Mouse (Mus musculus): ENCODE results near the gene Nif3l1. TPM values are rescaled to one million over a fixed set of nuclear protein-coding genes. Genes with fewer than 3 reads are reported as not detected.
A peak's percentile ranks its signal among the peaks of the same experiment; 100 is the strongest.

Gene Nif3l1
- polyA plus RNA-seq, 1 experiment, result 43.0 TPM

GRCm38 (mm10) chr1:58444691-58445090 lies 260 bp upstream of the Nif3l1 start:
- TF ChIP-seq CTCF (IDR thresholded peaks at IDR 0.05; ENCODE audit: low read depth, low read length), result no peak
- TF ChIP-seq POLR2A (IDR thresholded peaks at IDR 0.05; ENCODE audit: insufficient read depth, low read length), result no peak
- no peak for TF ChIP-seq EP300 (IDR thresholded peaks at IDR 0.05; ENCODE audit: insufficient read depth, low read depth, low read length)
- Histone ChIP-seq H3K9ac (ENCODE audit: low read depth, poor library complexity, severe bottlenecking) (peak overlapping the region; percentile 66), H3K4me1 (ENCODE audit: control insufficient read depth, insufficient read depth, low read length) (no peaks in the 10 kb centered on the region), H3K27me3 (ENCODE audit: control insufficient read depth, insufficient read depth, low read length, poor library complexity, severe bottlenecking) (no peaks in the 10 kb centered on the region), H3K27ac (ENCODE audit: insufficient read depth, low read length) (peak overlapping the region; percentile 66; the same call in 1 of the 2 replicates), H3K36me3 (ENCODE audit: control insufficient read depth, insufficient read depth, low read length, poor library complexity, severe bottlenecking) (peaks cover 12% of the 10 kb centered on the region), H3K9me3 (replicated peaks; ENCODE audit: control insufficient read depth, insufficient read depth, low read length, poor library complexity, severe bottlenecking) (no peaks in the 10 kb centered on the region), H3K4me3 (ENCODE audit: low read depth, low read length) (peak overlapping the region; percentile 95)

- TF ChIP-seq EP300 (IDR thresholded peaks at IDR 0.05; ENCODE audit: insufficient read depth, low read depth, low read length) (no peak), CTCF (IDR thresholded peaks at IDR 0.05; ENCODE audit: low read depth, low read length) (no peak), POLR2A (IDR thresholded peaks at IDR 0.05; ENCODE audit: insufficient read depth, low read length) (no peak)
- Histone ChIP-seq H3K27me3 (ENCODE audit: control insufficient read depth, insufficient read depth, low read length, poor library complexity, severe bottlenecking) (no peaks in the 10 kb centered on the region), H3K9me3 (replicated peaks; ENCODE audit: control insufficient read depth, insufficient read depth, low read length, poor library complexity, severe bottlenecking) (no peaks in the 10 kb centered on the region), H3K9ac (ENCODE audit: low read depth, poor library complexity, severe bottlenecking) (peak overlapping the region; percentile 66), H3K4me1 (ENCODE audit: control insufficient read depth, insufficient read depth, low read length) (no peaks in the 10 kb centered on the region), H3K36me3 (ENCODE audit: control insufficient read depth, insufficient read depth, low read length, poor library complexity, severe bottlenecking) (peaks cover 8% of the 10 kb centered on the region), H3K27ac (ENCODE audit: insufficient read depth, low read length) (peak overlapping the region; percentile 36; the same call in 1 of the 2 replicates), H3K4me3 (ENCODE audit: low read depth, low read length) (peak overlapping the region; percentile 95)
These were observed 910 bp downstream of the Nif3l1 start for GRCm38 (mm10) chr1:58445861-58446260.

- H3K27me3 ChIP-seq (ENCODE audit: control insufficient read depth, insufficient read depth, low read length, poor library complexity, severe bottlenecking), result no peaks in the 10 kb centered on the region
- H3K36me3 ChIP-seq (ENCODE audit: control insufficient read depth, insufficient read depth, low read length, poor library complexity, severe bottlenecking), result peaks cover 15% of the 10 kb centered on the region
- H3K4me1 ChIP-seq (ENCODE audit: control insufficient read depth, insufficient read depth, low read length), result no peaks in the 10 kb centered on the region
- H3K4me3 ChIP-seq (ENCODE audit: low read depth, low read length), result no peak overlapping the region
- no peak overlapping the region for H3K9ac ChIP-seq (ENCODE audit: low read depth, poor library complexity, severe bottlenecking)
- no peaks in the 10 kb centered on the region for H3K9me3 ChIP-seq (replicated peaks; ENCODE audit: control insufficient read depth, insufficient read depth, low read length, poor library complexity, severe bottlenecking)
- no peak overlapping the region for H3K27ac ChIP-seq (ENCODE audit: insufficient read depth, low read length)
- no peak for TF ChIP-seq POLR2A (IDR thresholded peaks at IDR 0.05; ENCODE audit: insufficient read depth, low read length)
- TF ChIP-seq EP300 (IDR thresholded peaks at IDR 0.05; ENCODE audit: insufficient read depth, low read depth, low read length), result no peak
- TF ChIP-seq CTCF (IDR thresholded peaks at IDR 0.05; ENCODE audit: low read depth, low read length), result no peak
These were observed 2.8 kb downstream of the Nif3l1 start for GRCm38 (mm10) chr1:58447766-58448165.

GRCm38 (mm10) chr1:58448396-58448795 lies 3.4 kb downstream of the Nif3l1 start:
- Histone ChIP-seq H3K4me3 (ENCODE audit: low read depth, low read length) (no peak overlapping the region), H3K9ac (ENCODE audit: low read depth, poor library complexity, severe bottlenecking) (no peak overlapping the region), H3K4me1 (ENCODE audit: control insufficient read depth, insufficient read depth, low read length) (no peaks in the 10 kb centered on the region), H3K27ac (ENCODE audit: insufficient read depth, low read length) (no peak overlapping the region), H3K27me3 (ENCODE audit: control insufficient read depth, insufficient read depth, low read length, poor library complexity, severe bottlenecking) (no peaks in the 10 kb centered on the region), H3K36me3 (ENCODE audit: control insufficient read depth, insufficient read depth, low read length, poor library complexity, severe bottlenecking) (peaks cover 15% of the 10 kb centered on the region), H3K9me3 (replicated peaks; ENCODE audit: control insufficient read depth, insufficient read depth, low read length, poor library complexity, severe bottlenecking) (no peaks in the 10 kb centered on the region)
- TF ChIP-seq EP300 (IDR thresholded peaks at IDR 0.05; ENCODE audit: insufficient read depth, low read depth, low read length) (no peak), POLR2A (IDR thresholded peaks at IDR 0.05; ENCODE audit: insufficient read depth, low read length) (no peak), CTCF (IDR thresholded peaks at IDR 0.05; ENCODE audit: low read depth, low read length) (peak; percentile 37)

- H3K27ac ChIP-seq (ENCODE audit: insufficient read depth, low read length), result no peak overlapping the region
- no peak overlapping the region for H3K4me3 ChIP-seq (ENCODE audit: low read depth, low read length)
- TF ChIP-seq CTCF (IDR thresholded peaks at IDR 0.05; ENCODE audit: low read depth, low read length), result no peak
- TF ChIP-seq EP300 (IDR thresholded peaks at IDR 0.05; ENCODE audit: insufficient read depth, low read depth, low read length), result no peak
- TF ChIP-seq POLR2A (IDR thresholded peaks at IDR 0.05; ENCODE audit: insufficient read depth, low read length), result no peak
- H3K9me3 ChIP-seq (replicated peaks; ENCODE audit: control insufficient read depth, insufficient read depth, low read length, poor library complexity, severe bottlenecking), result no peaks in the 10 kb centered on the region; the same call in 1 of the 2 replicates
- no peak overlapping the region for H3K9ac ChIP-seq (ENCODE audit: low read depth, poor library complexity, severe bottlenecking)
- H3K4me1 ChIP-seq (ENCODE audit: control insufficient read depth, insufficient read depth, low read length), result no peaks in the 10 kb centered on the region
- no peaks in the 10 kb centered on the region for H3K27me3 ChIP-seq (ENCODE audit: control insufficient read depth, insufficient read depth, low read length, poor library complexity, severe bottlenecking)
- peaks cover 25% of the 10 kb centered on the region for H3K36me3 ChIP-seq (ENCODE audit: control insufficient read depth, insufficient read depth, low read length, poor library complexity, severe bottlenecking)
These were observed 9.4 kb downstream of the Nif3l1 start for GRCm38 (mm10) chr1:58454316-58454715.

- no peaks in the 10 kb centered on the region for H3K4me1 ChIP-seq (ENCODE audit: control insufficient read depth, insufficient read depth, low read length)
- H3K27me3 ChIP-seq (ENCODE audit: control insufficient read depth, insufficient read depth, low read length, poor library complexity, severe bottlenecking), result no peaks in the 10 kb centered on the region
- H3K27ac ChIP-seq (ENCODE audit: insufficient read depth, low read length), result 0 out of 2 replicates have a peak overlapping the region, but pooled peaks have one; percentile 16
- H3K4me3 ChIP-seq (ENCODE audit: low read depth, low read length), result no peak overlapping the region
- no peaks in the 10 kb centered on the region; the same call in 1 of the 2 replicates for H3K9me3 ChIP-seq (replicated peaks; ENCODE audit: control insufficient read depth, insufficient read depth, low read length, poor library complexity, severe bottlenecking)
- peaks cover 39% of the 10 kb centered on the region for H3K36me3 ChIP-seq (ENCODE audit: control insufficient read depth, insufficient read depth, low read length, poor library complexity, severe bottlenecking)
- no peak for TF ChIP-seq EP300 (IDR thresholded peaks at IDR 0.05; ENCODE audit: insufficient read depth, low read depth, low read length)
- no peak for TF ChIP-seq POLR2A (IDR thresholded peaks at IDR 0.05; ENCODE audit: insufficient read depth, low read length)
- no peak for TF ChIP-seq CTCF (IDR thresholded peaks at IDR 0.05; ENCODE audit: low read depth, low read length)
- no peak overlapping the region for H3K9ac ChIP-seq (ENCODE audit: low read depth, poor library complexity, severe bottlenecking)
These were observed 13.2 kb downstream of the Nif3l1 start for GRCm38 (mm10) chr1:58458175-58458574.
